Mouse (Mus musculus) kidney, adult 18-20 months (tissue): ENCODE results near the gene Slc38a7.
"Not testable (repeated sequence)": the region's sequence is repeated elsewhere in the genome, so short reads cannot be mapped to it uniquely, and the experiment has no call there.

Experiments
- DNase-seq: peaks from one replicate; pipeline ENCODE4 v3.0.0; 2021

The Slc38a7 gene

GRCm38 (mm10) chr8:95853102-95853843 is at the start of gene Slc38a7:
Gene Slc38a7, minus strand, starts transcription at chr8:95853539.
- DNase-seq, result peak; percentile 83

DNA sequence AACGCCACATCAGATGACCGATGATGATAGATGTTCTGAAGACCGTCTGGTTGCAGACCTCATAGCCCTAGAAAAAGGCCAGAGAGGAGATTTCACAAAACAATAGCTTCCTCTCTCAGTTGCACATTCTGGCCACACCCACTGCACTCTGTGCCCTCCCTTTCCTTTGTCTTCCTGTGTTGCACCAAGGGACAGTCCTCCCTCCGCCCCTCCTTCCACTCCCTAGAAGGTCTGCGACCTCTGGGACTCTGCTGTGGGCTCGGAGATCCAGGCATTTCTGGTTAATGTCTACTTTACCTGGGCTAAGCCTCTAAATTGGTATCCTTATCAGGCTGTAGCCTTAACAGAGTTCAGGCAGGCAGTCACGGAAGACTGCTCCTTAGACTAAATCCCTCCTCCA is 48.5 kb upstream of the Slc38a7 start:
- no peak for DNase-seq

DNA sequence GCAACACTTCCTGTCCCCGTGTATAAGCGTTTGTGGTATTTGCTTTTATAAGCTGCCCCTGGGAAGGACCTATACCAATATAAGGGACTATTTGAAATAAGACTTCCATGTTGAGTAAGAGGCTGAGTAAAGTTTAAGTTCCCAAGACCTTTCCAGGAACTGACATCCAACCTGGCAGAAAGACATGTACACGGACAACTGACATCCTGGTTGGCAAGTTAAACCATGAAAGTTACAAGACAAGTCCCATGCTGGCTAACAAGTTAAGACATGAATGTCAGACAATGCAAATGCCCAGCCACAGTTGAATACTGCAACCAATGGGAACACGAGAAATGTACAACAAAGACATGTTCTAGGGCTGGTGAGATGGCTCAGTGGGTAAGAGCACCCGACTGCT is 40.4 kb upstream of the Slc38a7 start:
- DNase-seq, result no peak

DNA sequence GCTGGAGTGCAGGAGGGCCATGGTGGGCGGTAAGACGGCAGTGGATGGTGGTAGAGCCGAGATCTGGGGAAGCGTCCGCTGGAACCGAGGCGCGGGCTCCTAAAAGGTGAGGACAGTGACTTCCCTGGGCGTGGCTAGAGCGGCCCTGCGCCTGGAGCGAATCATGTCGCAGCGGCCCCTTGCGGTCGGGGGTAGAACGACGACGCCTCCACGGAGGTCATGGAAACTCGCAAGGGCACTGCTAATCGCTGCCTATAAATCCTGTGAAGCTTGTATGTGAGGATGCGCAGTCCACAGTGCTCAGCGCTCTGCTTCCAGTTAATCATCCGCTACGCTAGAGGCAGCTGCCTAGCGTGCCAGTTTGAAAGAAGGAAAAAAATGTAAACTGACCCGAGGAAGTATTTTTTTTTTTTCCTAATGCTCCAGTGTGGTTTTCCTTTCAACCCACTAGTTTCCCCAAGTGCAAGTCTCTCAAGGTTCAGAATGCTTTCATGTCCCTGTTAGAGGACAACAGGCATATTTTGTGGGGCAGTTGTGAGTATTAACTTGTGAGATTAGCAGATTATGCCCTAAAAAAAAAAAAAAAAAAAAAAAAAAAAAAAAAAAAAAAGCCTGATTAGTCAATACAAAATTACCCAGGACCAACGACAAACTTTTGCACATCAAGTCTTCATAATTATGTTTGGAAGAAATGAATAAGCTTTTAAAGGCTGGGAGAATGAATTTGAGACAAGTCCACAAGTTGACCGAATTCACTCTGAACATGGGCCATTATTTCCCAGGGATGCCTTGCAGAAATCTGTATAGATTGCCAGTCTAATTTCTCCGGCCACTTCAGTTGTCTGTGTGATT is 35.2 kb upstream of the Slc38a7 start, which contains the start of gene Got2:
TSS of gene Got2 (minus strand) at position 263 of the 852 bp plus-strand sequence.
- peak; percentile 94 for DNase-seq

DNA sequence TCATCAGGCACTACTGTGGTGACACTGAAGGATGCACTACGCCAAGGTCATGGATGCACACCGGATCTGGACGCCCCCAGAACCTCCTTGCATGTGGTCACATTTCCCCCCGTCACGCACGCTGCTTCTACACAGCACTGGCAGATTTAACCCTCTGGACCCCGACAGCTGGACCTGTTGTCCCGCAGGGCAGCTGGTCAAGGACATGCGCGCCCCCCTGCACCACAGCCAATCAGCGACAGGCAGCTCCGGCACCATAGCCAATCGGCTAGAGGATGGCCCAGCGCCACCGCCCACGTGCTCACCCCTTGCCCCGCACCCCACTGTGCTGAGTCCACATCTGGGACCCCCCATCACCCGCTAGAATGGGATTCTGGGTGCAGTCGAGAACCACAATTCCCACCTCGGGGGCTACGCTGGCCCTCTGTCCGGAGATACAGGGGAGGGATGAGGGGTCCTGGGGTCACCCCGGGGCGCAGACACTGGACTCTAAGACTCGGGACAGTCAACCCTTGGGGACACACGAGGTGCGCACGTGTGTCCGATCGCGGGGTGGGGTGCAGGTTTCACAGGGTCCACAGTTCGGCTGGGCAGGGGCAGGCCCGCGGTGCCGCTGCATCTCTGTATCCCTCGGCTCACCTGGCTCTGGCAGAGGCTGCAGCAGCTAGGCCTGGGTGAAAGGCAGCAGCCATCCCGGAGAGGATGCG is 34.4 kb upstream of the Slc38a7 start:
- DNase-seq, result peak; percentile 88

DNA sequence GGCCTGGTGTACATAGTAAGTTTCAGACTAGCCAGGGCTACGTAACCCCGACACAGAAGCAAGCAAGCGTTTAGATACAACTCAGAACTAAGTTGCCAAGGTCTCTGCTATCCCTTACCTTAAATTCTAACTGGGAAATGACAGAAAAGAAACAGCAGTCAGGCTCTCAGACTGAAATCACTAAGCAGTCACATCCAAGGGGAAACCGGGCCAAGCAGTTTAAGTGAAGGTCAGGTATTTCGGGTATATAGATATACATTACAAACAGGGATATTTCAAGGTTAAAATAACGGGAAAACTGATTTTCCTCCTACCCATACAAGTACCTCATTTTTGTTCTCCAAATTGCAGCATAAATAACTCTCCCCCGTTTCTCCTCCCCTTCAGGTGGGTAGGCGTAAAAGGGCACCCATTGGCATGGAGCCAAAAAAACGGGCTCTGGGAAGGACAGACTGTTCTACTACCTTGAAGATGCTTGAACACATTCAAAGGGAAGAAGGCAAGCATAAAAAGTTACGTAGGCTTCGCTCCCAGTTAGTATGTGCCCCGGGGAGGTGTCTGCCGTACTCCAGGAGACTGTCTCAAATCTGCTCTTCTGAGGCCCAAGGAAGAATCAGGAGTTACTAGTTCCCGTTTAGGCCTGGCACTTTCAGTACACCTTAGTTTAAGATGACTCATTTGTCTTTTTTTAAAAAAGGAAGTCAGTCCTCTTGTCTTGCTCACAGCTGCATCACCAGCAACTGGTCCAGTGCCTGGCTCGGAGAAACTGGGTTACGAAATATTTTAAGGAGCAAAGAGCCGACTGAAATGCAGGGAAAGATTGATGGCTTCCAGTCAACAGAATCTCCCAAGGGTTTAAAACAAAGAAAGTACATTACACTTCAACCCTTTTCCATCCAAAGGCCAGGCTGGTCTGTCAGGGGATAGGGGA is 33.6 kb upstream of the Slc38a7 start:
- peak; percentile 66 for DNase-seq

DNA sequence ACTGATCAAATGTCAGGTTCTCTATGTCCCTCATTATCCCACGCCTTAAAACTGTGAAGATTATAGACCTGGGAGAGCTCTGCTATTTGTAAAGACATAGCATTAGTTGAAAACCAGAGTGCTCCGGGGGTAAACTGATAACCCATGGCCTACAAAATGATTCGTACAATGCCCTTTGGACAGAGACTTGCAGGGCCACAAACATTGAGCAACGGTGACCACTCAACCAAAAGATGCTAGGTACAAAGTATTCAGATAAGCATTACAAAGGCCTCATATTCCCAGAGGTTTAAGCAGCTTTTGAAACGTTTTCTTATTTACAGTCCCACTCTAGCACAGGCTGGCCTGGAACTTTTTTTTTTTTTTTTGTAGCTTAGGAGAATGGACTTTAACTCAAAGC is 32.6 kb upstream of the Slc38a7 start:
- no peak for DNase-seq

- no peak for DNase-seq
Measured at GRCm38 (mm10) chr8:95885271-95885841, 32.0 kb upstream of the Slc38a7 start.

GRCm38 (mm10) chr8:95884491-95884890 is 31.2 kb upstream of the Slc38a7 start:
- peak; percentile 53 for DNase-seq

DNA sequence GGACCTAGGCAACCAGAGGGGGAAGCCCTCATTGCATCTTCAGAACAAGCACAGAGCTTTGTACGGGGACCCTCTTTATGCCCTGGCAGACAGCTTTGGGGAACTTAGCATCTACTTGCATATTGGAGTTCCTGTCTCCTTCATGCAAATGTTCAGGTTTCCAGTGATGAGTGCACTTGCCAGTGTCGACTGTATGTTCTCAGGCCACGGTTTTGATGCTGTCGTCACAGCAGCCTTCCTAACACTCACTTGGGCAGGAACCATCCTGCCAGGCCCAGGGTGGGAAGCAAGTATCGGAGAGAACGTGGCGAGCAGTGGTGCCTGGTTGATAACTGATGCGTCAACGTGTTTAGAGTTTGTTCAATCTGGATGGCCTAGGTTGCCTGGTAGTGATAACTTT is 28.9 kb upstream of the Slc38a7 start:
- no peak for DNase-seq

DNA sequence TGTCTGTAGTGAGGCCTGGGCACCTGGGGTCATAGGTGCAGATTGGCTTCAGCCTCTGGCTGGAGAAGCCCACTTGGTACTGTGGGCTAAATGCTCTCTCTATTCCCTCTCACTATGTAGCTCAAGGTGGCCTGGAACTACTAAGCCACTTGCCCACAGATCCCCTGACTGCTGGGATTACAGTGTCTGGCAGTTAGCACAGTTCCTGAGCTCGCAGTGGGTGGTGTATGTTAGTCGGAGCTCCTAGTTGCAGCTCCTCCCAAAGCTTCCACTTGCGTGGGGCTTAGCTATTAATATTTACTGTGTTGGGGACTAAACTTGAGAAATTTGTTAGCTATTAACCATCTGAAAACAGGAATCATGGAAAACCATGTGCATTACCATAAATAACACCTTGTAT is 28.2 kb upstream of the Slc38a7 start:
- DNase-seq, result peak; percentile 17

- DNase-seq, result no peak
Measured at GRCm38 (mm10) chr8:95879823-95880222, 26.5 kb upstream of the Slc38a7 start.

DNA sequence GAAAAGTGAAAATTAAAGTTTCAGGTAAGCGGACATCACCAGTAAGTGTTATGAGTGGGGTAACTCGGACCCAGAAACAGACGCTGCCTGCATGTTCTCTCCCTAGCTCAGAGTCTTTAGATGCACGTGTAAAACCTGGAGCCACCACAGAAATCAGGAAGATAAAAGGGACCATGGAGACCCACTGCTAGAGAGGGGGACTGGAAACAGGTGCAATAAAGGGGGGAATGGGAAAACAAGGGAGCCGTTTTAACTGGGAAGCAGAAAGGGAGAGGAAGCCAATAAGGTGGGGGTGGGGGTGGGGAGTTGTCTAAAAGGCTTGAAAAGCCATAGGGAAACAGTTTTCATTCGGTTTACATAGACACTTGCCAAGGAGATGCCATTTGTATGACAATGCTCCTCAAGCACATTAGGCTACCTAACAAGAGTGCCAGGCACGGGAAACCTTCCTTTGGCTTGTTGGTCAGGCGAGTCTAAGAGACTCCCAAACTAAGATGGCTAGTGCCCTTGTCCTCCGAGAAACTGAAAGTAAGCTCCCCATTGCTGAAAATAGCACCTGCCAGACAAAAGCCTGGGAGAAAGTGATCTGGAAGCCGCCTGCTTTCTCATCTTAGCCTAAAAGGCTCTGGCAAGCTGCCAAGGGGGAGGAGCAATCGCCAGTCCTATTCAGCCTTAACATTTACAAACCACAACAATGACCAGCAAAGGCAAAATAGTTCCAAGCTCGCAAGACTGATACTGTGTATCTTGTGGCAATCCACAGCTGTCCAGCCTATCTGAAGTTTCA is 25.0 kb upstream of the Slc38a7 start:
- DNase-seq, result peak; percentile 61

- no peak for DNase-seq
Measured at GRCm38 (mm10) chr8:95875270-95875669, 21.9 kb upstream of the Slc38a7 start.

GRCm38 (mm10) chr8:95871690-95872089 is 18.4 kb upstream of the Slc38a7 start:
- DNase-seq, result no peak

DNA sequence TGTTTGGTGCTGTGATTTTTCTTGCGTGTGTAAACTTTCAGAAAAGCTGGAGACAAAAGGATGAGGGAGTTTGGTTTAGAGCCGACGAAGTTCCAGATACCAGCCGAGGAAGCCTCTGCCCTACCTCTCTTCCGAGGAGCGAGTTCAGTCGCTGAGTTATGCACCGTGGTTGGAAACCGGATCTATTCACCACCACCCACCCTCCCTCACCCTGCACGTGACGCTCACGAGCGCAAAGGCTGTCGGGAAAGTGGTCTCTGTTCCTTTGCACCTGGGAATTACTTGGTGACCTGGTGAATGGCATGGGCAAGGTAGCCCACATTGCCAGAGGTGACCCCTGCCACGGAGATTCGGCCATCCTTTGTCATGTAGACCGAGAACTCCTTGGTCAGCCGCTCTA is 11.5 kb upstream of the Slc38a7 start:
- not testable (repeated sequence) for DNase-seq

GRCm38 (mm10) chr8:95863761-95864440 is 10.6 kb upstream of the Slc38a7 start:
- DNase-seq, result not testable (repeated sequence)

DNA sequence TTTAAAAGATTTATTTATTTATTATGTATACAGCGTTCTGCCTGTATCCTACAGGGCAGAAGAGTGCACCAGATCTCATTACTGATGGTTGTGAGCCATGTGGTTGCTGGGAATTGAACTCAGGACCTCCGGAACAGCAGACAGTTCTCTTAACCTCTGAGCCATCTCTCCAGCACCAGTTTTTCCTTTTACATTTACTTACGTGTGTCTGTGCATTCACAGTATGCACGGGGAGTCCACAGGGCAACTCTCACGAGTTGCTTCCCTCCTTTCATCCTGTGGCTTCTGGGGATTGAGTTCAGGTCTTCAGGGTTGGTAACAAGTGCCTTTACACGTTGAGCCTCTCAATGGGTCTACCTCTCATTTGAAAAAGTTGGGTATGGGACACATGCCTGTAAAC is 835 bp upstream of the Slc38a7 start:
- no peak for DNase-seq

GRCm38 (mm10) chr8:95852290-95852689 is 1.0 kb downstream of the Slc38a7 start:
- peak; percentile 43 for DNase-seq

GRCm38 (mm10) chr8:95850326-95850725 is 3.0 kb downstream of the Slc38a7 start:
- DNase-seq, result no peak
